Mouse (Mus musculus) ovary, postnatal 36 days (tissue): ENCODE results near the gene Tmprss11g.

Experiments used
- DNase-seq: peaks from one replicate; pipeline ENCODE4 v3.0.0; 2022; ENCODE audit warnings: low spot score, mixed read lengths

Tmprss11g gene

GRCm38 (mm10) chr5:86518500-86518899, at the start of gene Tmprss11g:
Gene Tmprss11g, minus strand, starts transcription at chr5:86518600.
- DNase-seq = no peak

GRCm38 (mm10) chr5:86546693-86547092, 28.3 kb upstream of the Tmprss11g start:
- no peak for DNase-seq

GRCm38 (mm10) chr5:86540601-86541000, 22.2 kb upstream of the Tmprss11g start:
- no peak for DNase-seq

GRCm38 (mm10) chr5:86528725-86529124, 10.3 kb upstream of the Tmprss11g start:
- no peak for DNase-seq

- no peak for DNase-seq
These were observed 6.9 kb downstream of the Tmprss11g start for GRCm38 (mm10) chr5:86511538-86511937.

- DNase-seq = no peak
These were observed 24.9 kb downstream of the Tmprss11g start for GRCm38 (mm10) chr5:86493453-86493852.

- no peak for DNase-seq
These were observed 35.8 kb downstream of the Tmprss11g start for GRCm38 (mm10) chr5:86482562-86482961.

GRCm38 (mm10) chr5:86482031-86482430, 36.4 kb downstream of the Tmprss11g start:
- DNase-seq = no peak

- no peak for DNase-seq
These were observed 44.5 kb downstream of the Tmprss11g start for GRCm38 (mm10) chr5:86473859-86474258.

- no peak for DNase-seq
These were observed 49.5 kb downstream of the Tmprss11g start, which contains the start of gene Tmprss11a for GRCm38 (mm10) chr5:86468890-86469289. Gene Tmprss11a, minus strand, starts transcription at chr5:86468990.

GRCm38 (mm10) chr5:86439306-86439705, 79.1 kb downstream of the Tmprss11g start:
- DNase-seq = no peak

- no peak for DNase-seq
These were observed 79.9 kb downstream of the Tmprss11g start for GRCm38 (mm10) chr5:86438548-86438947.
